Mouse (Mus musculus) myocyte (in vitro differentiated cells): ENCODE results near the gene Omg.

Experiments
- CEBPB ChIP-seq: IDR thresholded peaks from 2 replicates; pipeline ENCODE4 v1.6.1; 2011; ENCODE audit warnings: mild to moderate bottlenecking, moderate library complexity; ENCODE audit not compliant: poor library complexity, insufficient read depth, severe bottlenecking
- E2F4 ChIP-seq: IDR thresholded peaks from one replicate; pipeline ENCODE4 v1.6.1; 2011; ENCODE audit warnings: mild to moderate bottlenecking, control low read depth, moderate library complexity; ENCODE audit not compliant: insufficient read depth
- MAX ChIP-seq: IDR thresholded peaks from one replicate; pipeline ENCODE4 v1.6.1; 2011; ENCODE audit warnings: low read depth, mild to moderate bottlenecking, control low read depth
- MYOD1 ChIP-seq, 3 experiments: IDR thresholded peaks; one replicate each; pipeline ENCODE4 v1.6.1; 2011; ENCODE audit warnings: control low read depth in 2 of 3, low read depth in 2 of 3, mild to moderate bottlenecking in 2 of 3, moderate library complexity in 1 of 3; ENCODE audit not compliant: insufficient read length in 2 of 3, control insufficient read depth in 1 of 3
- POLR2A ChIP-seq: IDR thresholded peaks from one replicate; pipeline ENCODE4 v1.6.1; 2011; ENCODE audit warnings: low read depth, mild to moderate bottlenecking, control low read depth, moderate library complexity; ENCODE audit not compliant: insufficient read length
- POLR2AphosphoS2 ChIP-seq: IDR thresholded peaks from one replicate; pipeline ENCODE4 v1.6.1; 2011; ENCODE audit warnings: low read depth, control low read depth; ENCODE audit not compliant: insufficient read length
- REST ChIP-seq: IDR thresholded peaks from one replicate; pipeline ENCODE4 v1.6.1; 2011; ENCODE audit warnings: mild to moderate bottlenecking, control low read depth, moderate library complexity; ENCODE audit not compliant: insufficient read depth, insufficient read length
- SRF ChIP-seq: IDR thresholded peaks from one replicate; pipeline ENCODE4 v1.6.1; 2011; ENCODE audit warnings: low read depth; ENCODE audit not compliant: control insufficient read depth, insufficient read length
- TCF12 ChIP-seq: IDR thresholded peaks from one replicate; pipeline ENCODE4 v1.6.1; 2011; ENCODE audit warnings: mild to moderate bottlenecking, control low read depth; ENCODE audit not compliant: poor library complexity, insufficient read depth, severe bottlenecking
- TCF3 ChIP-seq: IDR thresholded peaks from one replicate; pipeline ENCODE4 v1.6.1; 2011; ENCODE audit warnings: low read depth, control low read depth; ENCODE audit not compliant: insufficient read length
- USF1 ChIP-seq: IDR thresholded peaks from one replicate; pipeline ENCODE4 v1.6.1; 2011; ENCODE audit warnings: low read depth, mild to moderate bottlenecking, control low read depth, moderate library complexity

DNA sequence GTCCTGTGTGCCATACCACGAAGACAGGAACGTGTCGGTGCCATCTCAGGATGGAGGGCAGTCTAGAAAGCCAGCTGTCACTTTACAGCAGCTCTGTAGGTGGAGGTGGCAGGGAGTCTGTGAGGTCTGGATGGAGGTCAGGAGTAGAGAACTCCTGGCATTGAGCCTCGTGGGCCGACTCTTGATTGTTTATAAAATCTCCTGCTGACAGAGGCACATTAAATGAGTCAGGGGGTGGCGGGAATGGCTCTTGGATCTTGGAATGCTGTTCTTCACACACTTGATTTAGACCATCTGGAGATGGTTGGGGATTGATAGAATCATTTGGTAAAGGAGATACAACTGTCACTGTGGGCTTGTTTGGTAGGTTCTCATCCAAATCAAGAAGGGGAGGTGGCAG, 11.4 kb upstream of the Omg start:
- no peak for TF ChIP-seq POLR2A
- TF ChIP-seq USF1: no peak
- TF ChIP-seq POLR2AphosphoS2: no peak
- TF ChIP-seq TCF12: no peak
- no peak for TF ChIP-seq TCF3
- TF ChIP-seq SRF: no peak
- TF ChIP-seq CEBPB: no peak
- no peak for TF ChIP-seq MYOD1 (IDR thresholded peaks at IDR 0.05; ENCODE audit: control insufficient read depth in 1 of 3, insufficient read length in 2 of 3, low read depth in 2 of 3)
- no peak for TF ChIP-seq E2F4
- no peak for TF ChIP-seq MAX
- no peak for TF ChIP-seq REST
